Mouse (Mus musculus) lung, postnatal 14 days (tissue): ENCODE measurements around the gene E330021D16Rik.
A peak's percentile ranks its signal among the peaks of the same experiment; 100 is the strongest.
"Not testable (repeated sequence)": the region's sequence is repeated elsewhere in the genome, so short reads cannot be mapped to it uniquely, and the experiment has no call there.

ENCODE experiments used
- DNase-seq: peaks from one replicate; pipeline ENCODE4 v3.0.0; 2021

Gene E330021D16Rik

GRCm38 (mm10) chr6:136415133-136415775 is at the start of gene E330021D16Rik:
Gene E330021D16Rik (minus strand): TSS chr6:136415569.
- DNase-seq, result no peak

DNA sequence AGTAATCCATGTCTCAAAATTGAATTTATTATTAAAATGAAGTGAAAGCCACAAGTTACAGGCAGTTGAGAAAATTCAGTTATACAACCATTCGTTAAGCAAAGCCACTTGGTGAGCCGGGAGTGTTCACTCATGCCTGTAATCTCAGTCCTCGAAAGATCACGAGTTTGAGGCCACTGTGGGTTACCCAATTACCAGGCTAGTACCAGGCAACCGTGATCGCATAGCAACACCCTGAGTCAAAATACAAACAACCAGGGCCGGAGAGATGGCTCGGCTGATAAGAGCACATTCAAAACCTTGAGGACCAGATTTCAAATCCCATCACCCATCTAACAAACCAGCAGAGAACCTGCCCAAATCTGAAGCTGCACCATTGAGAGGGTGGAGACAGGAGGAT is 49.7 kb upstream of the E330021D16Rik start:
- peak; percentile 22 for DNase-seq

DNA sequence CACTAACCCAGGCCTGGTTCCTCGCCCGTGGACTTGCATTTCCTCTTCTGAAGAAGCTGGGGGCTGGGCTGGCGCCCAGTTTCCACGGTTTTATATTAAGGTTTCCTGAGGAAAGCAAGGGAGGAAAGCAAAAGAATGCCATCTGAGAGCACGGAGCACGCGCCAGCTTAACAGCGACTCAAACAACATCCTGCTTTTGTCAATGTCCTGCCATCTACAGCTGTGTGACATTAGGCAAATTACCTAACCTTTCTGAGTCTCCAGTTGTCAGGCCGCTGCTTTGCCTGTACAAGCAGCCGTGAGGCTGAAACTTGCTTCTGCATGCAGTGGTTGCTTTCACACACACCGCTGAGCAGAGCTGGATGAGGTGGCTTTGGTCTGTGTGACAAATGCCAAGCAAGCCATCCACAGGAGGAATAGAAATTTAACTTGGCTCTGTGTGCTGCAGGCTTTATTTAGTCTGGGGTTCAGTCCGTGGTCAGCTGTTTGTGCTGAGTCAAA is 48.8 kb upstream of the E330021D16Rik start:
- DNase-seq, result peak; percentile 54

GRCm38 (mm10) chr6:136463491-136463890 is 48.1 kb upstream of the E330021D16Rik start:
- DNase-seq, result peak; percentile 21

DNA sequence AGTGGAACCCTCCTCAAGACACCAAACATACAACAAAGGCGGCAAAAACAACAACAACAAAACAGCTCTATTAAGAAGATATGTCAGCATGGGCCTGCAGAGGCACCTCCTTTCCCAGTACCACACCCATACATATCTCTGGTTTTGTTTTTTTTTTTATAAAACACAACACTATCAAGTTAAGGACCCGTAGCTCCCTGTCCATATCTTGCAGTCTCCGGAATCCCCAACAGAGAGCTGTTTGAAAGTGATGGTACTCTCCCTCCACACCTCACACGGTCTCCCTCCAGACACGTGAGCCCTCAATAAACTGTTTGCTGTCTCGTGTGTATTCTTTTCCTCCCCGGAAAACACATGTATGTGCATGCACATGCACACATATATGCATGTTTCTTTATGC is 43.8 kb upstream of the E330021D16Rik start:
- no peak for DNase-seq

- no peak for DNase-seq
Observed at GRCm38 (mm10) chr6:136456302-136456701, 40.9 kb upstream of the E330021D16Rik start.

- DNase-seq, result peak; percentile 48
Observed at GRCm38 (mm10) chr6:136455696-136456095, 40.3 kb upstream of the E330021D16Rik start.

- DNase-seq, result no peak
Observed at GRCm38 (mm10) chr6:136452623-136453022, 37.3 kb upstream of the E330021D16Rik start.

DNA sequence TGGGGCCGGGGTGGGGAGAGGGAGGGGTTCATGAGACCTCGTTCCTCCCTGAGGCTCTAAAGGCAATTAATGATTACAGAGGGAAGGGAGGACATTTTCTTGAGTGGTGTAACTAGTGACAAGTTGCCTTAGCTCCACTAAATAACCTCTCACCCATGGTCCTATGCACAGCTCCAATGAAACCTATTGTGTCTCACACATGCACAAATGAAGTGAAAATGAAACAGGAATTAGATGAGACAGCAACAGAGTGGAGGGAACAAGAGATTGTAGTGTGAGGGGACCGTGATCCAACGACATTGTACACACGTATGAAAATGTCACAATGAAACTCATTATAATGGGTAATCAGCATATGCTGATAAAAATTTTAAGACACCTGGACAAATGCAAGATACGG is 35.5 kb upstream of the E330021D16Rik start:
- DNase-seq, result no peak

GRCm38 (mm10) chr6:136449930-136450329 is 34.6 kb upstream of the E330021D16Rik start:
- no peak for DNase-seq

DNA sequence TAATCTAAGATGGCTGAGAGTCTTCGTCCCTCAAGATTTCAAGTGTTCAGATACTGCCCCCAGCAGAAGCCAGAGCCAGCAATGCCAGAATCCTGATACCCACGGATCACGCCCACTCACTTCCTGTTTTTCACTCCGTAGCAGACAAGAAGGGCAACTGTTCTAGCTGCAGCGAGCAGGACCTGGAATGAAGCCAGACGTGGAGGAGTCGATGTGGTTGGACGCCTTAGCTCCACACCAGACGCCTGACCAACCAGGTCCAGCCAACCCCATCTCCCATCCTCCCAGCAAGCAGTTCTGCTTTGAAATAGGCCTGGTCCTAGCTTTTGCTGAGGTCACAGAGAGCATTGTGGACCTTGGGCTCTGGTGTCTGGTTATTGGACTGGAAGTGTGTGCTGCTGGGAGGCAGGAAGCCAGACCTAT is 33.9 kb upstream of the E330021D16Rik start:
- DNase-seq, result peak; percentile 68

- not testable (repeated sequence) for DNase-seq
Observed at GRCm38 (mm10) chr6:136439205-136439604, 23.8 kb upstream of the E330021D16Rik start.

DNA sequence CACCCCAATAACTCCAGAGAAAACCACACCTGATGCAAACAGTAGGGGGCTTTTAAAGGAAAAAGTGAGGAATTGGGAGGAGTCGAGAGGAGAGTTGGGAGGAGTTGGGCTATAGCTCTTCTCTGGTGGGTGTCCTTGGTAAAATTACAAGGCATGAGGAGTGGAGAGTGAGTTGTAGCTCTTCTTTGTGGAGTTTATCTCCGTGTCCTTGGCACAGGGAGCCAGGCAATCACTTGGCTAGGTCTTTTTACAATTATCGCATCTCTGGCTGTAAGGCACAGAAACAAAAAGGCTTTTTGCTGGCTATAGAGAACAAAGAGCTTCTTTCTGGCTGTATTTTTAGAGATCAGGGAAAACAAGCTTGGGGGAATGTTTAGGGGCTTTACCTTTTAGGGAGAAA is 20.8 kb upstream of the E330021D16Rik start:
- DNase-seq, result not testable (repeated sequence)

- no peak for DNase-seq
Observed at GRCm38 (mm10) chr6:136433573-136433972, 18.2 kb upstream of the E330021D16Rik start.

DNA sequence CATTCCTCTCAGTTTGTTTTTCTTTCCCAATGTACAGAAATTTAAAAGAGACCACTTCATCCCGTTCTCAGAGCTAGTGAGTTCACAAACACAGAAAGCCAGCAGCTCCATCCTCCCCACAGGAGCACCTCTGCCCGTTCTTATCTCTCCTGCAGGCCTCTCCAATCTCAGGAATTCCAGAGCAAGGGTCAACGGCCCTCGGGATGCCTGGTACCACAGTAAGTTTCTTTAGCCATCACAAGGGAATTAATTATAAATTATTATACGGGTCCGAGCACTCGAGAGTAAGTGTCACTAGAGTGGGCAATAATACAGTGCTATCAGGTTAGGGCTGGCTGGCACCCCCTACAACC is 16.5 kb upstream of the E330021D16Rik start:
- no peak for DNase-seq

GRCm38 (mm10) chr6:136431169-136431895 is 16.0 kb upstream of the E330021D16Rik start:
- DNase-seq, result no peak

DNA sequence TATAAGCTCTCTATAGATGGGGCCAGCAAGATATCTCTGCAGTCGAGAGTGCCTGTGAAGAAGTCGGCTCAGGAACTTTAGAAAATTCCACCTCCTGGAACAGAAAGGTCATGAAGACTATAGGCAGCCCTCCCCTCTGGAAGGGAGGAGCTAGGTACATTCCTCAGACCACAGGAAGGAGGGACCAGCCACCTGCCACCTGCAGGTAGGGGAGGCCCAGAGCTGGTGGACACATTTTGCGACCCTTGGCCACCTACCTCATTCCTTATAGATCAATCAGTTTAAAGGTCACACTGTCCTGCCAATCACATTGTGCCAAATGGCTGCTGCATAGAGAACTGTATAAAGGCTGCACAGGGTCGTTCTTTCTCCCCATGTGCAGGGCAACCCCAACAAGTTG is 14.1 kb upstream of the E330021D16Rik start:
- DNase-seq, result no peak

GRCm38 (mm10) chr6:136428412-136428811 is 13.0 kb upstream of the E330021D16Rik start:
- DNase-seq, result no peak

DNA sequence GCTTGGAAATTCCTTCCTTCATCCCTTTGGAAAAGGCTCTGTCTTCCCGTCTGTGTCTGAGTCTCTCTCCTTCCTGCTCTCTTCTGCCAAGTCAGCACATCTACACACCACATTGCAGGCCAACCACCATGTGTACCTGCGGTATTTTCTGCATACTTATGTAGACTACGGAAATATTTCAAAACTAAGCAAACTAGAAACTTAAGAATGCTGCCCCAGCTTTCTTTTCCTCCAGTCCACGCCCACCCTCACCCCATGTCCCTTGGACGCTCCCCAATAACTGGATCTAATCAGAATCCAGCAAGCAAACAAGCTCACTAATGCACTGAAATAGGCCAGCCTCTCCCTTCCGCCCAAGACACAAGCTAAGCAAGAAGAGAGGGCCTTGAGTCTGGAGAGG is 11.9 kb upstream of the E330021D16Rik start:
- DNase-seq, result peak; percentile 18

DNA sequence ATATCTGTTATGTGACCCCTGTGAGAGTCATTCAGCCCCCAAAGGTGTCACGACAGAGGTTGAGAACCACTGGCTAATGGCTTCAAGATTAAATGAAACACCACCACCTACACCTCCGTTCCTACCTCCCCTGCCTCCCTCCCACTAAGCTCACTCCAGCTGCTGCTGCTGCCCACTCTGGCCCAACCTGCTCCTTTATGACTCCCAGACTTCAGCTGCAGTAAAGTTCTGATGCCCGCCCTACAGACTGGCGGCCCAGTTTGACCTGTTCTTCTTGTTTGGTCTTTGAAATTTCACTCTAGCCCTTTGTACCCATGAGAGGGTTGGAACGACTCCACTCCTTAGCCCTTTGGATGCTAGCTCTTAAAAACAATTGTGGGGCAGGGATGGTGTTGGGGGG is 10.6 kb upstream of the E330021D16Rik start:
- no peak for DNase-seq

- no peak for DNase-seq
Observed at GRCm38 (mm10) chr6:136424166-136424565, 8.8 kb upstream of the E330021D16Rik start.

GRCm38 (mm10) chr6:136423201-136423600 is 7.8 kb upstream of the E330021D16Rik start:
- no peak for DNase-seq

GRCm38 (mm10) chr6:136422084-136422853 is 6.9 kb upstream of the E330021D16Rik start:
- peak; percentile 70 for DNase-seq

GRCm38 (mm10) chr6:136421059-136421458 is 5.7 kb upstream of the E330021D16Rik start:
- DNase-seq, result no peak
